Mouse (Mus musculus): ENCODE measurements at regions not wholly inside any gene's neighbourhood (a gene's known extent, or its start where the extent isn't known, plus 50 kb on each side); places are given as distances from the start of the nearest gene placed in this dataset.

DNA sequence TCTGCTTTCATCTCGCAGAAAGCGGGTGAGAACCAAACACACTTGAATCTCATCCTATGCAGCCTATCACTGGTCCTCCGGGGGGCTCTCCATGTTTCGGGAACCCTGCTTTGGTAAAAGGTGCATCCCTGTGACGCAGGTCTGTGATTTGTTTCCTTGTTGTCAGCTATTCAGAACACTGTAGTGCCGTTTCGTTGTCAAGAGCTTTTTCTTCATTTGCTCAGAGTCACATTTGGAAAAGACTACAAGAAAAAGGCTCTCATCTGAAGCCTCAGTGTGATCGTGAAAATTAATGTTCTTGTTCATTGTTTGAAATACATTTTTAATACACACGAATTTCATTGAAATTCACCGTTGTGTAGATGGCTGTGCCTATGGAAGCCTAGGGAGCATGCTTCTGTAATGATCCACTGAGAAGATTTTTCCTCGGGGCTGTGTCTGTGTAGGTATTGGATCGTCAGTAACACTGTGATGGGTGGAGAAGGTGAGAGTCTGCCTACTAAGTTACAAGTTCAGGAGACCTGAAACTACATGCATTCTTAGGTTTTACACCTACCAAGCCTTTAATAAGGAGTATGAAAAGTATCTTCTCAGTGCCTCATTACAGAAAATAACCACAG lies 112.0 kb upstream of the Paqr3 start:
- 80% methylated on average over 12 of the region's 12 CpGs for WGBS
- no peak for TF ChIP-seq CTCF (conservative IDR thresholded peaks at IDR 0.05; ENCODE audit: insufficient read depth, insufficient read length, low read depth, low read length)
- no peak for TF ChIP-seq POLR2A (IDR thresholded peaks at IDR 0.05; ENCODE audit: low read depth, low read length)
- no peak overlapping the region for H3K4me3 ChIP-seq (ENCODE audit: insufficient read depth, low read depth, low read length)

DNA sequence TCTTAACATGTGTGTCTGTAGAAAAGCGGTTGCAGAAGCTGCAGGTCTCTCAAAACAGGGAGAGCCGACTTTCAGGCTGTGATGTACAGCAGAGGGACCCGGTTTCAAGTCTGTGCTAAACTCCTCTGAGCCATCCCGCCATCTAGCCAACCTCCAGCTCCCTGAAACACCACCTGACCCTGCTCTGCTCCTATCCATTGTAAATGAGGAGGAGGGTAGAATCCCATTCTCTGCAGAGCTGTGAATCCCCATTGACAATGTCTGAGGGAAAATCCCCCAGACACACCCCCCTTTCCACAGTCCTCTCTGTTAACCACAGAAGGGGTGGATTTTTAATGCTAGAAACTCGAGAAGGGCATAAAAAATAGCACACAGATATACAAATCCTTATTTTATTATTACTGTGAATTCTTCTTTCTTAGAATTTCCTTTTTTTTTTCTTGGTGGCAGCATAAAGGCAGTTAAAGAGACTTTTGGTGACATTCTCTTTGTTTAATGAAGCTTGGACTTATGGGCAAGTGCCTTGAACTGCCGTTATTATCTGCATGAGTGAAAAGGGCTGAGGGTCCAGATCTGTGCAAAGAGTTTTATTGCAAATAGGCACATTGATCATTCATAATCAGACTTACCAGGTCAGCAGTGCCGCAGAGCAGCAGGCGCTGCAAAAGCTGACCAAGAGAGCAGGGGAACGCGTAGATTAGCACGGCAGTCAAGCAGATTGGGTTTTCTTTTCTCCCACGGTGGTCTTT lies 111.3 kb upstream of the Paqr3 start:
- TF ChIP-seq CTCF (conservative IDR thresholded peaks at IDR 0.05; ENCODE audit: insufficient read depth, insufficient read length, low read depth, low read length) (no peak), POLR2A (IDR thresholded peaks at IDR 0.05; ENCODE audit: low read depth, low read length) (no peak)
- H3K27me3 ChIP-seq (replicated peaks; ENCODE audit: control insufficient read depth, insufficient read depth, low read length) = no peaks in the 10 kb centered on the region
- H3K4me3 ChIP-seq (ENCODE audit: insufficient read depth, low read depth, low read length) = no peak overlapping the region
- no peak for DNase-seq
- no peak overlapping the region for H3K27ac ChIP-seq (ENCODE audit: insufficient read depth, low read depth, low read length)
- no peaks in the 10 kb centered on the region for H3K4me1 ChIP-seq (ENCODE audit: control insufficient read depth, insufficient read depth, low read length)
- 57% methylated on average over 12 of the region's 12 CpGs for WGBS
- no peaks in the 10 kb centered on the region for H3K36me3 ChIP-seq (ENCODE audit: control insufficient read depth, insufficient read depth, low read length)

More for the DNA sequence above, 112.0 kb upstream of the Paqr3 start:
- no peaks in the 10 kb centered on the region for H3K4me1 ChIP-seq (ENCODE audit: control insufficient read depth, insufficient read depth, low read length)
- DNase-seq = no peak
- no peaks in the 10 kb centered on the region for H3K27me3 ChIP-seq (replicated peaks; ENCODE audit: control insufficient read depth, insufficient read depth, low read length)
- no peaks in the 10 kb centered on the region for H3K36me3 ChIP-seq (ENCODE audit: control insufficient read depth, insufficient read depth, low read length)
- no peak overlapping the region for H3K27ac ChIP-seq (ENCODE audit: insufficient read depth, low read depth, low read length)

DNA sequence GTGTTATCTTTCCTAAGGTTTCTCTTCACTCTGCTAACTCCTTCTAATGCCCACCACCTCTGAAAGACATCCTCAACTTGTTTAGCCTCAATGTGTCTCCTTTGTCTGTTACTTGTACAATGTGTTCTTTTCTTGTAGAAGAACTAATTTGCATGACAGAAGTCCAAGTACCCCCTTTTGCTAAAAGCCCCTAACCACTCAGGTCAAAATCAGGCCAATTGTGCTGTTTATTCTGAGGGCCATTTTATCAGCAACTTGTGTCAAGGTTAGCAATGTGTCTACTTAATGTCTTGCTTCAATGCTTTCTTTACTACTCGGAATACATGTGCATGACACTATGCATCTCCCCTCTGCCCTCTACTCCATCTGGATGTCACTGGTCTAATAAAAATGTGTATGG lies 107.3 kb upstream of the Paqr3 start:
- TF ChIP-seq POLR2A (IDR thresholded peaks at IDR 0.05; ENCODE audit: low read depth, low read length) = no peak
- DNase-seq = no peak
- WGBS = 47% methylated on average over 1 of the region's 1 CpGs
- H3K36me3 ChIP-seq (ENCODE audit: control insufficient read depth, insufficient read depth, low read length) = no peaks in the 10 kb centered on the region
- no peak overlapping the region for H3K27ac ChIP-seq (ENCODE audit: insufficient read depth, low read depth, low read length)
- H3K4me1 ChIP-seq (ENCODE audit: control insufficient read depth, insufficient read depth, low read length) = no peaks in the 10 kb centered on the region
- no peak overlapping the region for H3K4me3 ChIP-seq (ENCODE audit: insufficient read depth, low read depth, low read length)
- no peaks in the 10 kb centered on the region for H3K27me3 ChIP-seq (replicated peaks; ENCODE audit: control insufficient read depth, insufficient read depth, low read length)

DNA sequence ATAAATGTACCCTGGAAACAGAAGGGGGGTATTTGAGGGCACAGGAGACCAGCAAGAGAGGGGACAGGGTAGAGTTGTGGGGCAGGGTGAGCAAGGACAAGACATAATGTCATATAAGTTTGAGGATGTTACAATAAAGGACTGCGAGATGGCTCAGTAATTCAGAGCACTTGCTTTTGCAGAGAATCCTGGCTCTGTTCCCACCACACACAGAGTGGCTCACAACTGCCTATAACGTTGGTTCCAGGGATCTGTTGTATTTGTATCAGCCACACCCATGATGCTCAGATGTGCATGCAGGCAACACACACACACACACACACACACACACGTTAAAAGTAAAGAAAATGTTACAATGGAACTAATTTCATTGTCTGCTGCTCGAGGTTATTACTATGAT lies 94.2 kb upstream of the Paqr3 start:
- no peaks in the 10 kb centered on the region for H3K36me3 ChIP-seq (ENCODE audit: control insufficient read depth, insufficient read depth, low read length)
- H3K27me3 ChIP-seq (replicated peaks; ENCODE audit: control insufficient read depth, insufficient read depth, low read length) = no peaks in the 10 kb centered on the region
- H3K4me1 ChIP-seq (ENCODE audit: control insufficient read depth, insufficient read depth, low read length) = no peaks in the 10 kb centered on the region
- TF ChIP-seq POLR2A (IDR thresholded peaks at IDR 0.05; ENCODE audit: low read depth, low read length) = no peak
- TF ChIP-seq CTCF (conservative IDR thresholded peaks at IDR 0.05; ENCODE audit: insufficient read depth, insufficient read length, low read depth, low read length) = no peak
- H3K4me3 ChIP-seq (ENCODE audit: insufficient read depth, low read depth, low read length) = no peak overlapping the region
- WGBS = 70% methylated on average over 4 of the region's 4 CpGs
- DNase-seq = no peak
- no peak overlapping the region for H3K27ac ChIP-seq (ENCODE audit: insufficient read depth, low read depth, low read length)

DNA sequence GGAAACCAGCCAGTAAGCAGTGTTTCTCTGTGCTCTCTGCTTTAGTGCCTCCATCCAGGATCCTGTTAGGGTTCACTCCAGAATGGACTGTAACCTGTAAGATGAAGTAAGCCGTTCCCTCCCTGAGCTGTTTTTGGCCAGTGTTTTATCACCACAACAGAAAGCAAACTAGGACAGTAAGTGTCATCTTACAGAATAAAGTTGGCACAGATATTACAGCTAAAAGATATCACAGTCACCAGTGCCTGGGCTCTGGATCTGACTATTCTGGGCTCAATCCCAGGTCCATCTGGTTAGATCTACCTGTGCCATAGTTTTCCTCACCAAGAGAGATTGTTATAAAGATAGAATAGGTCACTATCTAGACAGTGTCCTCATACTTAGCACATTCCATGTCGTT lies 92.9 kb upstream of the Paqr3 start:
- 65% methylated on average over 2 of the region's 2 CpGs for WGBS
- DNase-seq = no peak
- no peak for TF ChIP-seq CTCF (conservative IDR thresholded peaks at IDR 0.05; ENCODE audit: insufficient read depth, insufficient read length, low read depth, low read length)
- TF ChIP-seq POLR2A (IDR thresholded peaks at IDR 0.05; ENCODE audit: low read depth, low read length) = no peak

DNA sequence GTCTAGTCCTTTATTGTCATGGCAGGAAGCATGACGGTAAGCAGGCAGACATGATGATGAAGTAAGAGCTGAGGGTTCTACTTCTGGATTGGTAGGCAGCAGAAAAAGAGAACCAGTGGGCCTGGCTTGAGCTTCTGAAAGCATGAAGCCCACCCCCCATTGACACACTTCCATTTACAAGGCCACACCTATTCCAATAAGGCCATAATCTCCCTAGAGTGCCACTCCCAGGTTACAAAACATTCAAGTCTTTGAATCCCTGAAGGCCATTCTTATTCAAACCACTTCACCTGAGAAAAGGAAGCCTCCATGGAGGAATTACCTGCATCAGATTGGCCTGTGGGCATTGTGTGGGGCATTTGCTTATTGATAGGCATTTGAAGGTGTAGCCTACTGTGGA lies 92.2 kb upstream of the Paqr3 start:
- H3K27ac ChIP-seq (ENCODE audit: insufficient read depth, low read depth, low read length) = no peak overlapping the region
- H3K36me3 ChIP-seq (ENCODE audit: control insufficient read depth, insufficient read depth, low read length) = no peaks in the 10 kb centered on the region
- H3K4me1 ChIP-seq (ENCODE audit: control insufficient read depth, insufficient read depth, low read length) = no peaks in the 10 kb centered on the region
- no peaks in the 10 kb centered on the region for H3K27me3 ChIP-seq (replicated peaks; ENCODE audit: control insufficient read depth, insufficient read depth, low read length)
- TF ChIP-seq CTCF (conservative IDR thresholded peaks at IDR 0.05; ENCODE audit: insufficient read depth, insufficient read length, low read depth, low read length) (no peak), POLR2A (IDR thresholded peaks at IDR 0.05; ENCODE audit: low read depth, low read length) (no peak)
- no peak for DNase-seq
- H3K4me3 ChIP-seq (ENCODE audit: insufficient read depth, low read depth, low read length) = no peak overlapping the region
- 97% methylated on average over 1 of the region's 1 CpGs for WGBS

More for the DNA sequence above, 92.9 kb upstream of the Paqr3 start:
- no peak overlapping the region for H3K4me3 ChIP-seq (ENCODE audit: insufficient read depth, low read depth, low read length)
- H3K27ac ChIP-seq (ENCODE audit: insufficient read depth, low read depth, low read length) = no peak overlapping the region
- no peaks in the 10 kb centered on the region for H3K27me3 ChIP-seq (replicated peaks; ENCODE audit: control insufficient read depth, insufficient read depth, low read length)
- no peaks in the 10 kb centered on the region for H3K4me1 ChIP-seq (ENCODE audit: control insufficient read depth, insufficient read depth, low read length)
- H3K36me3 ChIP-seq (ENCODE audit: control insufficient read depth, insufficient read depth, low read length) = no peaks in the 10 kb centered on the region

DNA sequence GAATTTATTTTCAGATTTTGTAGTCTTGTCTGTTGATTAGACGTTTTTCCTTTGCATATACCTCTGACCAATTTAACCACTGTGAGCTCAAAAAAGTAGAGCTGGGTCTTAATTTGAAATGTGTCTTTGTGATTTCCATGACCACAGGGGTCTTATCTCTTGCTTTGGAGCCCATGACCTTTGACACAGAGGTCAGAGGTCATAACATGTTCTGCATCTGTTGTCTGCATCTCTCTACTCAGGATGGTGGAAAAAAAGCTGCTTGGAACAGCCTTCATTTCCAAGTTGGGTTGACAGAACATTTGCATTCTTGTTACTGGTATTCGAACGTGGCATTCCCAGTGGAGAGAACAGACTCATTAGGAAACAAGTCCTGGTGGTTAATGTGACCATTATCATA lies 91.2 kb upstream of the Paqr3 start:
- no peak overlapping the region for H3K4me3 ChIP-seq (ENCODE audit: insufficient read depth, low read depth, low read length)
- H3K36me3 ChIP-seq (ENCODE audit: control insufficient read depth, insufficient read depth, low read length) = no peaks in the 10 kb centered on the region
- TF ChIP-seq CTCF (conservative IDR thresholded peaks at IDR 0.05; ENCODE audit: insufficient read depth, insufficient read length, low read depth, low read length) = no peak
- no peak for TF ChIP-seq POLR2A (IDR thresholded peaks at IDR 0.05; ENCODE audit: low read depth, low read length)
- 76% methylated on average over 3 of the region's 3 CpGs for WGBS
- DNase-seq = no peak
- H3K27me3 ChIP-seq (replicated peaks; ENCODE audit: control insufficient read depth, insufficient read depth, low read length) = no peaks in the 10 kb centered on the region
- H3K4me1 ChIP-seq (ENCODE audit: control insufficient read depth, insufficient read depth, low read length) = no peaks in the 10 kb centered on the region
- H3K27ac ChIP-seq (ENCODE audit: insufficient read depth, low read depth, low read length) = no peak overlapping the region
